Comparison of ENCODE assay signal across 8 mouse cellular contexts in genomic region chrX:95025779-95026360, GRCm38 (mm10). TPM values are rescaled to one million over a fixed set of nuclear protein-coding genes. Genes with fewer than 3 reads are reported as not detected.
DNase-seq lines count a peak whose midpoint lies in the region; ATAC-seq lines count a peak whose summit lies in the region.

No protein-coding gene starts in this region.

- H3K27ac ChIP-seq in heart, embryonic 11.5 days (ENCODE audit: low read depth, low read length): peak overlapping the region; percentile 90
- H3K27ac ChIP-seq in hindbrain, embryonic 11.5 days (ENCODE audit: low read depth, low read length): peak overlapping the region; percentile 75
- no peak overlapping the region for H3K27ac ChIP-seq in liver, embryonic 13.5 days

- ATAC-seq in heart, embryonic 11.5 days (replicated peaks; ENCODE audit: insufficient number of reproducible peaks, low FRiP score, low TSS enrichment): no peak; the same call in 1 of the 2 replicates
- peak; percentile 26 for ATAC-seq in CD4-positive, CD25-positive, alpha-beta regulatory T cell, adult 4 months
- peak; percentile 43 for ATAC-seq in common myeloid progenitor, adult 5-6 weeks (replicated peaks; ENCODE audit: low read depth, poor library complexity, severe bottlenecking)
- ATAC-seq in hindbrain, embryonic 11.5 days (ENCODE audit: low FRiP score): peak; percentile 73
- ATAC-seq in liver, embryonic 13.5 days (ENCODE audit: low read depth): no peak; the same call in 1 of the 2 replicates

- H3K9me3 ChIP-seq in heart, embryonic 11.5 days (replicated peaks; ENCODE audit: control insufficient read depth, low read length): no peaks in the 10 kb centered on the region
- no peaks in the 10 kb centered on the region for H3K9me3 ChIP-seq in hindbrain, embryonic 11.5 days (ENCODE audit: control insufficient read depth, low read length)
- H3K9me3 ChIP-seq in liver, embryonic 13.5 days (replicated peaks): no peaks in the 10 kb centered on the region

- H3K4me2 ChIP-seq in heart, embryonic 11.5 days: peak overlapping the region; percentile 72
- H3K4me2 ChIP-seq in hindbrain, embryonic 11.5 days (replicated peaks; ENCODE audit: low read depth, low read length): peak overlapping the region; percentile 49
- H3K4me2 ChIP-seq in liver, embryonic 13.5 days: peak overlapping the region; percentile 76

- DNase-seq in heart, postnatal 25 days (ENCODE audit: low spot score): no peak
- peak; percentile 44 for DNase-seq in hindbrain, embryonic 11.5 days (ENCODE audit: low spot score)
- no peak for DNase-seq in liver, embryonic 13.5 days
- peak; percentile 5 for DNase-seq in splenic B cell, adult 2 months (ENCODE audit: low read depth, low spot score)
- DNase-seq in layer of hippocampus, postnatal 25 days (ENCODE audit: extremely low spot score in 1 of 2, low spot score in 1 of 2): no peak

- WGBS in heart, embryonic 11.5 days (ENCODE audit: insufficient replicate concordance): 23% methylated on average over 23 of the region's 23 CpGs
- WGBS in hindbrain, embryonic 11.5 days: 12% methylated on average over 23 of the region's 23 CpGs
- 22% methylated on average over 23 of the region's 23 CpGs for WGBS in liver, embryonic 13.5 days (ENCODE audit: insufficient replicate concordance)

- intact Hi-C loops in heart, postnatal 25 days (cut with DNase I): loop anchor here (5.0 kb wide), 1 partner anchor 151 kb away; no protein-coding TSS in a partner anchor

- no peaks in the 10 kb centered on the region for H3K4me1 ChIP-seq in heart, embryonic 11.5 days (ENCODE audit: control insufficient read depth, insufficient read depth, low read length)
- H3K4me1 ChIP-seq in hindbrain, embryonic 11.5 days (replicated peaks; ENCODE audit: control insufficient read depth, insufficient read depth, low read length): no peaks in the 10 kb centered on the region
- no peaks in the 10 kb centered on the region for H3K4me1 ChIP-seq in liver, embryonic 13.5 days (replicated peaks)

- peak overlapping the region; percentile 52 for H3K4me3 ChIP-seq in heart, embryonic 11.5 days (ENCODE audit: low read depth, low read length)
- peak overlapping the region; percentile 48 for H3K4me3 ChIP-seq in hindbrain, embryonic 11.5 days (ENCODE audit: low read depth, low read length)
- peak overlapping the region; percentile 60 for H3K4me3 ChIP-seq in liver, embryonic 13.5 days (replicated peaks)

- peak overlapping the region; percentile 76 for H3K9ac ChIP-seq in heart, embryonic 11.5 days (ENCODE audit: low read depth, low read length)
- H3K9ac ChIP-seq in hindbrain, embryonic 11.5 days (ENCODE audit: low read depth, low read length): peak overlapping the region; percentile 57
- H3K9ac ChIP-seq in liver, embryonic 13.5 days: peak overlapping the region; percentile 57

- no peaks in the 10 kb centered on the region for H3K27me3 ChIP-seq in heart, embryonic 11.5 days (ENCODE audit: control insufficient read depth, insufficient read depth, low read length)
- H3K27me3 ChIP-seq in hindbrain, embryonic 11.5 days (ENCODE audit: control insufficient read depth, insufficient read depth, low read length): peaks cover 6% of the 10 kb centered on the region; the same call in 1 of the 2 replicates
- peaks cover 12% of the 10 kb centered on the region; the same call in 1 of the 2 replicates for H3K27me3 ChIP-seq in liver, embryonic 13.5 days
- no peaks in the 10 kb centered on the region for H3K27me3 ChIP-seq in splenic B cell, adult 2 months (ENCODE audit: control insufficient read depth, insufficient read depth, low read length, poor library complexity, severe bottlenecking)

- H3K36me3 ChIP-seq in heart, embryonic 11.5 days (ENCODE audit: control insufficient read depth, insufficient read depth, low read length): no peaks in the 10 kb centered on the region
- H3K36me3 ChIP-seq in hindbrain, embryonic 11.5 days (ENCODE audit: control insufficient read depth, insufficient read depth, low read length): no peaks in the 10 kb centered on the region
- no peaks in the 10 kb centered on the region for H3K36me3 ChIP-seq in liver, embryonic 13.5 days
- H3K36me3 ChIP-seq in splenic B cell, adult 2 months (ENCODE audit: control insufficient read depth, insufficient read depth, low read length, poor library complexity, severe bottlenecking): no peaks in the 10 kb centered on the region

RNA-seq across cellular contexts. Expression of gene Spin4, which starts 0.6 kb away (rescaled TPM):
- polyA plus RNA-seq in heart, embryonic 11.5 days (2014; fragmentation: Nextera tagmentation; extraction: Ambion mirVana): 4.8 and 6.9 TPM in 2 replicates
- total RNA-seq in heart, postnatal 25 days (2021): 1 to 10 TPM; 1.4 to 1.5 TPM
- under 1 TPM; 0.14 to 0.52 TPM for polyA plus RNA-seq in CD4-positive, CD25-positive, alpha-beta regulatory T cell, adult 4 months (2017; shearing (Covaris generic))
- 0.55 TPM in 1 of 2 replicates, not detected in the other for total RNA-seq in common myeloid progenitor, adult 5-6 weeks (2017)
- 6.7 and 8.6 TPM in 2 replicates for polyA plus RNA-seq in hindbrain, embryonic 11.5 days (2014; fragmentation: Nextera tagmentation; extraction: Ambion mirVana)
- polyA plus RNA-seq in liver, embryonic 13.5 days (2015; fragmentation: Nextera tagmentation; extraction: Ambion mirVana): 1.1 and 1.4 TPM in 2 replicates
- total RNA-seq in layer of hippocampus, postnatal 25 days (2021): under 1 TPM; 0.79 to 0.82 TPM

Comparison
In these comparisons a context has a peak if more than half of its experiments do, and no peak if none do; other contexts are left out.
1. ATAC-seq: peak in CD4-positive, CD25-positive, alpha-beta regulatory T cell, adult 4 months (single experiment), common myeloid progenitor, adult 5-6 weeks (single experiment) and hindbrain, embryonic 11.5 days (single experiment); none in heart, embryonic 11.5 days (single experiment) and liver, embryonic 13.5 days (single experiment).
2. DNase-seq: peak in hindbrain, embryonic 11.5 days (single experiment) and splenic B cell, adult 2 months (single experiment); none in heart, postnatal 25 days (single experiment), liver, embryonic 13.5 days (single experiment) and layer of hippocampus, postnatal 25 days (0 of 2).
3. Peak in every context shown above with its lines, with median percentiles within 50 percentile points of each other: H3K4me2 ChIP-seq, H3K4me3 ChIP-seq and H3K9ac ChIP-seq.